Mouse (Mus musculus): ENCODE results near the gene Zcchc17. TPM values are rescaled to one million over a fixed set of nuclear protein-coding genes. Genes with fewer than 3 reads are reported as not detected.

Zcchc17 gene
- total and polyA plus RNA-seq, 3 experiments, result 31.7 to 67.7 (median 51.8) TPM

- Histone ChIP-seq H3K36me3 (replicated peaks in 1 of 2; ENCODE audit: control insufficient read depth in 1 of 2, insufficient read depth in 1 of 2, low read length in 1 of 2) (peaks cover 61 to 93% of the 10 kb centered on the region in 2 experiments), H3K4me2 (ENCODE audit: insufficient read depth, low read depth, poor library complexity, severe bottlenecking) (no peak overlapping the region)
These were observed 7.2 kb downstream of the Zcchc17 start for GRCm38 (mm10) chr4:130352588-130352987.

GRCm38 (mm10) chr4:130350690-130351422 lies 8.9 kb downstream of the Zcchc17 start:
- Histone ChIP-seq H3K79me2 (replicated peaks; ENCODE audit: control insufficient read depth, extremely low read depth, insufficient read depth, poor library complexity, severe bottlenecking) (no peaks in the 10 kb centered on the region; the same call in 1 of the 2 replicates), H3K4me1 (ENCODE audit: control insufficient read depth in 1 of 2, insufficient read depth in 2 of 2) (peaks cover 0 to 15% of the 10 kb centered on the region in 2 experiments; a peak in 2 of 4 replicates), H3K27me3 (replicated peaks) (no peaks in the 10 kb centered on the region), H3K9ac (ENCODE audit: insufficient read depth, low read depth) (no peak overlapping the region), H3K36me3 (replicated peaks in 1 of 2; ENCODE audit: control insufficient read depth in 1 of 2, insufficient read depth in 1 of 2, low read length in 1 of 2) (peaks cover 62 to 97% of the 10 kb centered on the region in 2 experiments), H3K9me3 (replicated peaks; ENCODE audit: low read length) (no peaks in the 10 kb centered on the region), H3K4me2 (ENCODE audit: insufficient read depth, low read depth, poor library complexity, severe bottlenecking) (no peak overlapping the region), H3K4me3 (replicated peaks in 1 of 3; ENCODE audit: low read depth in 2 of 3, low read length in 2 of 3, poor library complexity in 1 of 3) (no peak overlapping the region), H3K27ac (ENCODE audit: insufficient read depth, low read depth) (no peak overlapping the region)
- in situ Hi-C loops (cut with MboI; ENCODE audit: low pct_ligation_motif_present, low pct_unique_long_range_greater_than_20kb, low sequenced_read_pairs) (no loop called here), dilution Hi-C loops (cut with MboI; ENCODE audit: extremely low pct_ligation_motif_present, extremely low pct_unique_long_range_greater_than_20kb, low sequenced_read_pairs) (no loop called here)
- TF ChIP-seq MAFK (IDR thresholded peaks at IDR 0.05; ENCODE audit: insufficient replicate concordance, low read length), result no peak
- peak in 1 of 2 experiments; percentile 20; a peak in 1 of 4 replicates for TF ChIP-seq CTCF (conservative IDR thresholded peaks at IDR 0.05 in 1 of 2, IDR thresholded peaks at IDR 0.05 in 1 of 2; ENCODE audit: low read depth in 2 of 2, low read length in 2 of 2)
- peak; percentile 10; the same call in 1 of the 2 replicates for TF ChIP-seq SMC3 (IDR thresholded peaks at IDR 0.05; ENCODE audit: low read depth, low read length)
- no peak for DNase-seq (ENCODE audit: extremely low read depth)

More at GRCm38 (mm10) chr4:130352588-130352987, 7.2 kb downstream of the Zcchc17 start:
- no peaks in the 10 kb centered on the region for H3K9me3 ChIP-seq (replicated peaks; ENCODE audit: low read length)
- H3K4me1 ChIP-seq (ENCODE audit: control insufficient read depth in 1 of 2, insufficient read depth in 2 of 2), result peaks cover 0 to 15% of the 10 kb centered on the region in 2 experiments; a peak in 2 of 4 replicates
- no peak overlapping the region for H3K4me3 ChIP-seq (replicated peaks in 1 of 3; ENCODE audit: low read depth in 2 of 3, low read length in 2 of 3, poor library complexity in 1 of 3)
- H3K9ac ChIP-seq (ENCODE audit: insufficient read depth, low read depth), result no peak overlapping the region
- peaks cover 6% of the 10 kb centered on the region for H3K79me2 ChIP-seq (replicated peaks; ENCODE audit: control insufficient read depth, extremely low read depth, insufficient read depth, poor library complexity, severe bottlenecking)
- in situ Hi-C loops (cut with MboI; ENCODE audit: low pct_ligation_motif_present, low pct_unique_long_range_greater_than_20kb, low sequenced_read_pairs) (no loop called here), dilution Hi-C loops (cut with MboI; ENCODE audit: extremely low pct_ligation_motif_present, extremely low pct_unique_long_range_greater_than_20kb, low sequenced_read_pairs) (no loop called here)
- no peaks in the 10 kb centered on the region for H3K27me3 ChIP-seq (replicated peaks)
- DNase-seq (ENCODE audit: extremely low read depth), result peak; percentile 24
- H3K27ac ChIP-seq (ENCODE audit: insufficient read depth, low read depth), result no peak overlapping the region
- TF ChIP-seq MAZ (IDR thresholded peaks at IDR 0.05; ENCODE audit: low read depth, low read length), result no peak
- TF ChIP-seq TCF12 (IDR thresholded peaks at IDR 0.05; ENCODE audit: low read depth, low read length), result no peak
- TF ChIP-seq MYC (IDR thresholded peaks at IDR 0.05; ENCODE audit: low read depth, low read length), result no peak
- TF ChIP-seq PAX5 (IDR thresholded peaks at IDR 0.05; ENCODE audit: low read length), result no peak
- TF ChIP-seq MAFK (IDR thresholded peaks at IDR 0.05; ENCODE audit: insufficient replicate concordance, low read length), result no peak
- TF ChIP-seq SMC3 (IDR thresholded peaks at IDR 0.05; ENCODE audit: low read depth, low read length), result no peak

- DNase-seq (ENCODE audit: extremely low read depth), result no peak
- no peaks in the 10 kb centered on the region; the same call in 1 of the 2 replicates for H3K79me2 ChIP-seq (replicated peaks; ENCODE audit: control insufficient read depth, extremely low read depth, insufficient read depth, poor library complexity, severe bottlenecking)
- H3K27ac ChIP-seq (ENCODE audit: insufficient read depth, low read depth), result no peak overlapping the region
- in situ Hi-C loops (cut with MboI; ENCODE audit: low pct_ligation_motif_present, low pct_unique_long_range_greater_than_20kb, low sequenced_read_pairs) (no loop called here), dilution Hi-C loops (cut with MboI; ENCODE audit: extremely low pct_ligation_motif_present, extremely low pct_unique_long_range_greater_than_20kb, low sequenced_read_pairs) (no loop called here)
- H3K4me1 ChIP-seq (ENCODE audit: control insufficient read depth in 1 of 2, insufficient read depth in 2 of 2), result peaks cover 0 to 15% of the 10 kb centered on the region in 2 experiments; a peak in 2 of 4 replicates
- H3K27me3 ChIP-seq (replicated peaks), result no peaks in the 10 kb centered on the region
- no peak overlapping the region for H3K4me2 ChIP-seq (ENCODE audit: insufficient read depth, low read depth, poor library complexity, severe bottlenecking)
- no peak overlapping the region for H3K4me3 ChIP-seq (replicated peaks in 1 of 3; ENCODE audit: low read depth in 2 of 3, low read length in 2 of 3, poor library complexity in 1 of 3)
- no peak overlapping the region for H3K9ac ChIP-seq (ENCODE audit: insufficient read depth, low read depth)
- no peak for TF ChIP-seq IRF4 (IDR thresholded peaks at IDR 0.05; ENCODE audit: low read depth, low read length)
- peak; percentile 30 to 31; a peak in 3 of 4 replicates for TF ChIP-seq CTCF (conservative IDR thresholded peaks at IDR 0.05 in 1 of 2, IDR thresholded peaks at IDR 0.05 in 1 of 2; ENCODE audit: low read depth in 2 of 2, low read length in 2 of 2)
- peaks cover 58 to 97% of the 10 kb centered on the region in 2 experiments for H3K36me3 ChIP-seq (replicated peaks in 1 of 2; ENCODE audit: control insufficient read depth in 1 of 2, insufficient read depth in 1 of 2, low read length in 1 of 2)
- H3K9me3 ChIP-seq (replicated peaks; ENCODE audit: low read length), result no peaks in the 10 kb centered on the region
These were observed 10.1 kb downstream of the Zcchc17 start for GRCm38 (mm10) chr4:130349666-130350065.
